Mouse (Mus musculus) left cerebral cortex, postnatal 4 days (tissue): Measurements from ENCODE around the gene Gm136. TPM values are rescaled to one million over a fixed set of nuclear protein-coding genes. Genes with fewer than 3 reads are reported as not detected.
A peak's percentile ranks its signal among the peaks of the same experiment; 100 is the strongest.

ENCODE experiments used
- DNase-seq: peaks from one replicate; pipeline ENCODE4 v3.0.0-alpha.2; 2022
- intact Hi-C: fragments of 180-260 bp; cut with DNase I; formaldehyde crosslinking; loops from one replicate; pipeline ENCODE4 v1.15.1; 2025
- total RNA-seq, 2 experiments: library from RNA; stranded (reverse); gene quantifications; 2 replicates each; pipeline ENCODE4 v1.2.3; 2021

Gm136 gene
- total RNA-seq, 2 experiments from 2014 or later, result 0.38 TPM; not detected in 1

DNA sequence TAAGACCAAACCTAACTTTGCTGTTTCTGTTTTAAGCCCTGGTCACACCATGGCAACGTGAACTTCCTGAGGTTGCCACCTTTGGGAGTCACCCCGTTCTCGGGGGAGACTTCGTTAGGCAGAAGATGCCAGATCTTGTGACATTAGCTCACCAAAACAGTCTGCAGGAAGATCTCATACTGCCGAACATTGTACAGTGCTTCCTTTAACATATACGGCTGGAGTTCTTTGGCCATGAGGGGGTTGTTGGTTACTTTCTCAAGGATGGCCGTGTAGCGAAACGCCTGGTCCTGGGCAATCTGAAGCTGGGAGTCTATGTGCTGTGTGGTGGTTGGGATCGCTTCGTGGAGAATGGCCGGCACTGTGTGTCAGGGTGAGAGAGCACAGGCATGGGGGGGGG is 36.6 kb downstream of the Gm136 start:
- intact Hi-C loops, result no loop called here
- no peak for DNase-seq

DNA sequence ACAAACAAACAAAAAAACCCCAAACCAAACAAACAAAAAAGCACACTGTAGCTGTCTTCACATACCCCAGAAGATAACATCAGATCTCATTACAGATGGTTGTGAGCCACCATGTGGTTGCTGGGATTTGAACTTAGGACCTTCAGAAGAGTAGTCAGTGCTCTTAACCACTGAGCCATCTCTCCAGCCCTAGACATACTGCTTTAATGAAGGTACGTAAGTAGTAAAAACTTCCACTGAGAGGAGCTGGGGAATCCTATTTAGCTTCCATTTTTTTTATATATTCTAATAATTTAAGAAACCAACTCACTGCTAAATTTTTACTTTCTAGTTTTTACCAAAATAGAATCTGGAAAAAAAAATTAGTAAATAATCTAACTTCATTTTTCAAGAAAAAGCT is 41.0 kb downstream of the Gm136 start:
- intact Hi-C loops, result no loop called here
- DNase-seq, result no peak

DNA sequence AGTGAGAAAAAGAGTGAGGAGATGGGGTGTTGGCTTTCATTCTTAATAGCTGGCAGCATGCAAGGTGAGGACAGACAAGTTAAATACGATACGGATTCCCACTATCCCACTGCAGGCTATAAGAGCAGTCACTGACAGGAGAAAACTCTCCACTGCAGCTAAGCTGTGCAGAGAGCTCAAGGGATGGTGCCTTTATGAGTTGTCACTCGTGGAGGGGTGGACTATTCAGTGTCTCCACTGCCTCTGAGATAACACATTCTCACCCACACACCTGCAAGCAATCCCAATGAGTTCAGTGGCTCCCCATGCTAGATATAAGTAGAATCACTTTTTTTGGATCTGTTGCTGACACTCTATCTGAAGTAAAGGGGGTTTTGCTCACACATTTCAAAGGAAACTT is 47.9 kb downstream of the Gm136 start:
- DNase-seq, result no peak
- intact Hi-C loops, result no loop called here

DNA sequence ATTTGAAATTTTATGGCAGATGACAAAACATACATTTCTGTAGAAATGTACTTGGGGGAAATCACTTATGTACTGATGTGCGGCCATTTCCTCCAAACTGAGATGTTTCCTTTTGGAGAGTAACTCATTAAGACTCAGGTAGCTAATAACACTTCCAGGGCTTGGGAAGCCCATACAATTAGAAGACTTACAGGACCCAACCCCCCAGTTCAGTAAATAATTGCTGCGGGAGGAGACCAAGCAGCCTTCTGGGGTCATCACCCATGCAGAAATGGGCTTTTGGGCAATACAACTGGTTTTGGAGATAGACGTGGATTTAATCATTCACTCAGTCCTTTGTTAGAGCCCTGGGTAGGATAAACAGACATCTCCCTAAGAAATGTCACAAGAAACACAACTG is 48.8 kb downstream of the Gm136 start:
- no peak for DNase-seq
- intact Hi-C loops, result no loop called here

DNA sequence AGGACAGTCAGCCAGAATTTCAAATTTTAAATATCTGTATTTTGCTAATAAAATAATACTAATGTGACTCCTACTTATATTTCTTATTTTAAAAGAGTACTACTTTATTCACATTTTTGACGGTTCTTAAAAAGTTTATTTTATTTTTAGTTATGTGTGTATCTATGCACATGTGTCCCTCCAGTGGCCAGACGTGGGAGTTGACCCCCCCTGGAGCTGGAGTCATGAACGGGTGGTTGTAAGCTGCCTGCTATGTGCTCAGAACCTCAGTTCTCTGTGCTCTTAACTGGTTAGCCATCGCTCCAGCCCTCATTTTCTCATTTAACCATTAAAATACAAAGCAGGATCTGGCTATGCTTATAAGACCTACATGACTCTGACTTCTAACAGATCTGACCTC is 53.0 kb downstream of the Gm136 start:
- DNase-seq, result no peak
- intact Hi-C loops, result no loop called here

DNA sequence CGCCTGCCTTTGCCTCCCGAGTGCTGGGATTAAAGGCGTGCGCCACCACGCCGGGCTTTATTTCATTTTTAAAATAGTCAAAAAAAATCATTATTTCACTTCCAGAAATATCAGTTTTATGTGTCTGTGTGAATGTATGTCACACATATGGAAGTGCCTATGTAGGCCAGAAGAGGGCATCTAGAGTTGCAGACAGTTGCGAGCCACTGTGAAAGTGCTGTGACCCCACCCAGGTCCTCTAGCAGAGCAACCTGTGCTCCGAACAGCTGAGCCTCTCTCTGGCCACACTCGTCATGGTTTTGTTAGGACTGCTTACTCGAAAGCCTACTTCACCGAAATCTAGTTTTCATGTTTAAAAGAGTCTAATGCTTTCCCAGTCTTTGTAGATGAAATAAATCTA is 53.8 kb downstream of the Gm136 start:
- intact Hi-C loops, result no loop called here
- DNase-seq, result no peak

DNA sequence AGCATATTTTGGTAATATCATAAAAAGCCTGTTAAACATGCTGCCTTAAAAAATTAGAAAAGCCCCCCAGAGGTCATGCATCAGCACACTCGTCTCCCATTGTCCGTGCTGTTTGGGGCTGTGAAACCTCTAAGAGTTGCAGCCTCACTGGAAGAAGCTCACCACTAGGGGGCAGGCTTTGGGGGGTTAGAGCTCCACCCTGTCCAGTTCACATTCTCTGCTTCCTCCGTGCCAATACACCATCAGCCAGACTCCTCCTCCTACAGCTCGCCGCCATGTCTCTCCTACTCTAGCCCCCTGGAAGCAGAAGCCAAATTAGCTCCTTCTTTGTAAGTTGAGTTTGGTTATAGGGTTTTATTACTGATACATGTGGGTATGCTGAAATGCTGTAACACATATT is 54.5 kb downstream of the Gm136 start:
- intact Hi-C loops, result no loop called here
- peak; percentile 69 for DNase-seq

Other genes with a start within 250 kb of the Gm136 start
- 100 to 1,000 TPM; 124 to 135 TPM for gene Akirin2, start 205.3 kb downstream of the Gm136 start, total RNA-seq
- gene Orc3, start 141.3 kb downstream of the Gm136 start, total RNA-seq, result 10 to 100 TPM; 64.9 to 68.4 TPM
- gene Rars2, start 141.3 kb downstream of the Gm136 start, total RNA-seq, result 10 to 100 TPM; 28.2 TPM
- 10 to 100 TPM; 30.6 to 34.7 TPM for gene Slc35a1, start 68.8 kb downstream of the Gm136 start, total RNA-seq
- 1 to 10 TPM; 3.0 to 4.7 TPM for gene Cfap206, start 26.1 kb downstream of the Gm136 start, total RNA-seq
- gene Smim8, start 22.2 kb upstream of the Gm136 start, total RNA-seq, result 10 to 100 TPM; 22.0 to 23.2 TPM
- gene Zfp292, start 126.7 kb upstream of the Gm136 start, total RNA-seq, result 10 to 100 TPM; 43.0 to 44.8 TPM
- not detected for gene Cga, start 137.5 kb upstream of the Gm136 start, total RNA-seq